Mouse (Mus musculus) cerebellum, postnatal 10 days (tissue): Measurements from ENCODE around the gene Casc4.

Experiments
- DNase-seq, 2 experiments: peaks; one replicate each; pipeline ENCODE4 v3.0.0; 2021; ENCODE audit warnings: mixed read lengths in 2 of 2

Casc4 gene

DNA sequence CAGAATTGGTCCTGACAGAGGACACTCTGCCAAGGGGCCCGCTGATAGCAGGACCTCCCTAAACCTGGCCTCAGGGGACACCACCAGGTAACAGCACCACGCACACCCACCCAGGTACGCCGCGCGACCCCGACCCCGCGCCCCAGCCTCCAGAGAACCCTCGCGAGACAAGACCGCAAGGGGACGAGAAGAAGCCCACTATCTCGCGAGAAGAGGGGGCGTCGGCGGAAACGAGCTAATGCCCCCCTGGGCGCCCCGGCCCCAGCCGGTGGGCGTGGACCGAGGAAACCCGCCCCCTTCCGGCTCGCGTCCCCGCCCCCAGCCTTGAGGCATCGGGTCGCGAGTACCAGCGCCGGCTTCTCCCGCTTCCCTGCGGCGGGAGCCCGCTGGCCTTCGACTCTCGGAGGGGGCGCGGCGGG is at the start of gene Casc4:
TSS of gene Casc4 (plus strand) at position 339 of the 419 bp plus-strand sequence.
- peak; percentile 99 for DNase-seq

- no peak for DNase-seq
Measured at GRCm38 (mm10) chr2:121821787-121822186, 45.0 kb upstream of the Casc4 start.

DNA sequence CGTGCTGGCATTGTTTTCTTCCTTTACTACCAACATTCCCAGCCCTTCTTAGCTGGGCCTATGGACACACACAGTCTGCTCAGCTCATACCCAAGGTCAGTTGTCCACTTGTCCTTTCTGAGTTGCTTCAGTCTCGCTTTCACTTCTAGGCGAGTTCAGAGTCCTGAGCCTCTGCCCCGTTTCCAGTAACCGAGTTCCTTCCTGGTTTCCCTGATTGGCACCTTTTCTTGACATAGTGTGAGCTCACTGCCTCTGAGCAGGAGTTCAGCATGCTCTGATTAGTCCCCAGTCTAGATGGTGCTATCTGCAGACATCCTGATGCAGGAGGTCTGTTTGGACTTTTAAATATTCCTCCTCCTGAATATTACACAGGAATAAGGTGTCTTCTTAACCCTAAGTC is 42.1 kb upstream of the Casc4 start:
- no peak for DNase-seq

DNA sequence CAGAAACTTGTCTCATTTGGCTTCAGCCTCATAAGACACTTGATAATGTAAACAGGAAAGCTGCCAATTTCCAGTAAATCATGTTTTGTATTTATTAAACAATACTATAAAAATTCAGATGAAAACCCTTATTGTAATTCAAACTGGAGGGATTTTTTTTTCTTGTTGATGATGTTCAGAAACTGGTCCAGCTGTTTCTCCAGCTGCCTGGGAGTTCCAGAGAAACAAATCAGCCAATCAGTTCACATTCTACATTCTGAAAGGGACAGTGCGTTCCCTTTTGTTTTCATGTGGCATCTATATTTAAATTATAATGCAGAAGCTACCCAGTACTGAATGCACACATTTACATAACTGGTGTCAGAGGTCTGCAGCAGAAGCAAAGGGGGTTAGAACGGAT is 40.6 kb upstream of the Casc4 start:
- no peak for DNase-seq

GRCm38 (mm10) chr2:121828411-121828810 is 38.4 kb upstream of the Casc4 start:
- no peak for DNase-seq

DNA sequence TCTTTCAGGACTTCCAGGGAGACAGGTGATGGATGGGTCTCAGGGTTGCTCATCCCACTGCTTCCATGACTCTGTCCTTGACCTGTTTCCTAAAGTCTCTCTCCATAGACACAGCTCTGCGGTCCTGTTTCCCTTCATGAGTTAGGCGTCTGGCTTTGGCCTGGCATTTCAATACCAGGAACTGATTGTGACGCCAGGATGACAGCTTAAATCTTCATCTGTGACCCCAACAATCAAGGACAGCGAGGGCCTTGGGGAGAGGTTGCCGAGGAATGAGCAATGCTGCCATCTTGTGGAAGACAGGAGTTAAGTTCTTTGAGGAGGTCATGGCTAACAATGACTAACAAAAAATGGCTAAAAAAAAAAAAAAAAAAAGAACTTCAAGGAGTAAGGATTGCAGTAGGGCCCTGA is 34.3 kb upstream of the Casc4 start:
- peak; percentile 78 to 85 for DNase-seq

GRCm38 (mm10) chr2:121834926-121835325 is 31.8 kb upstream of the Casc4 start:
- no peak for DNase-seq

- no peak for DNase-seq
Measured at GRCm38 (mm10) chr2:121841453-121841852, 25.3 kb upstream of the Casc4 start.

- no peak for DNase-seq
Measured at GRCm38 (mm10) chr2:121842249-121842648, 24.5 kb upstream of the Casc4 start.

DNA sequence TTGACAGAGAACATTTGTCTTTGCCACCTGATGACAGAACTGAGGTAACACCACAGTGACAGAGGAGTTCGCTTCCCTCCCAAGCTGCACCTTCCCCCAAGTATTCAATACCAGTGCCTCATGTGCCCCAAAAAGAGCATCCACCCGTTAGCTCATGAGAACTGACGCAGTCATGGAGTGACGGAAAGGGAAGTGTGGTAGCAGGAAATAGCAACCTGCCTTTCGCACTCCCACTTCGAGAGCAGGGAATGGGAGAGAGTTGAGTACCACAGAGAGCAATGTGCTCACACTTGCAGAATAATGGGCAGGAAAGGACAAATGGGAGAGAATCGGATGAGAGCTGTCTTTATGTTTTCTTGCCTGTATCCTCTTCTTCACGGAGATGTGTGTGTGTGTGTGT is 20.7 kb upstream of the Casc4 start:
- no peak for DNase-seq

DNA sequence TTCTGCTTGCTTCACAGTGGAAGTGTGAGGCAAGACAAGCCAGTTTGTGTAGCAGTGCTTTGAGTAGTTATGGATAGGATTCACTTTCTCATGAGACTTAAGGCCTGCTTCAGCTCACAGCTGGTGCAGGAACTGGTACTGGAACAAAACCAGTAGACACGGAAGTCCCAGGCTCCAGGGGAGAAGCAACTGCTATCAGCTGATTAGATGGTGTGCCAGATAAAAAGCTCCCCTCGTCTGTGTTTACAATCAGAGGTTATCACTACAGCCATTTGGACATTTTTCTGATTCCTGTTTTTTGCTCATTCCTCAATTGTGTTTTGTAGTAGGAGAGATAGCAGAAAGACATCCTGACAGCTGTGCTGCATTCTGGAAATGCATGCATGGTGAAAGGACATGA is 14.7 kb upstream of the Casc4 start:
- DNase-seq, result no peak

DNA sequence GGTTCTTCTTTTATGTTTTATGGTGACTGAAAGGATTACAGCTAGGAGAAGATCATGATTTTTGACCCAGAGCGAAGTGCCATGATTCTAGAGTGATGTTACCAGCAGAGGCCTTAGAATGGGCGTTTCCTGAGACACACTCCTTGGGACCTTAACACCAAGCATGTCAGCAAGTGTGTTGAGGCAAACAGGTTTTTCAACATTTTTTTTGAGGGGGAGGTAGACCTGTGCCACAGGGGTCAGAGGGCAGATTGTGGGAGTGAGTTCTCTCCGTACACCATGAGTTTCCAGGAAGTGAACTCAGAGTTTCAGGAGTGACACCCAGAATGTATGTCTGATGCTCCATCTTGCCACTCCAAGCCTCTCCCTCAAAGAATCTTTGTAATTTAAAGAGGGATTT is 12.8 kb upstream of the Casc4 start:
- no peak for DNase-seq

GRCm38 (mm10) chr2:121859380-121859980 is 7.3 kb upstream of the Casc4 start:
- no peak for DNase-seq

DNA sequence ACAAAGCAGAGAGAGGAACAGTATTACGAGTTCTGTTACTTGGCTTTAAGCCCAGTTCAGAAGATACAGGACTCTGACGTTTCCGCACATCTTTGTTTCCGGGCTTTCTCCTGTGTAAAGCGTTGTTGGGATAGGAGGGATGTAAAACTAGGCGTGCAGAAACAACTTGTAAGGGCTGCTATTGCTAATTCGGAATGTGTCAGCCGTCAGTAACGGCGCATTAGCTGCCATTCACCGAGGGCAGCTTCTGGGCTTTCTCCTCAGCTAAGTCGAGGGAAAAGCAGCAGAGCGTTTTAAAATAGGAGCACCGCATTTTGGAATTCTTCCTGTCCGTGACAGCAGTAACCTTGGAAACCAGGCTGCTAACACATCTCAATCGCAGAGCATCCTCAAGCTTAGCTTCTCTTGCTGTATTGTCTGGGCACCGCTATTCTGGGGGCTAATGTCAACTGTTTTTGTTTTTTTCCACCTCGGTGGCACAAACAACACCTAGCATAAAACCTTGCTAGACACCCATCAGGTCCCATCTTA is 634 bp upstream of the Casc4 start:
- peak in 1 of 2 experiments; percentile 47 for DNase-seq

- DNase-seq, result peak; percentile 67 to 74
Measured at GRCm38 (mm10) chr2:121867051-121867928, 520 bp downstream of the Casc4 start.

GRCm38 (mm10) chr2:121879506-121879905 is 12.7 kb downstream of the Casc4 start:
- DNase-seq, result no peak

GRCm38 (mm10) chr2:121885509-121886106 is 18.8 kb downstream of the Casc4 start:
- DNase-seq, result no peak

DNA sequence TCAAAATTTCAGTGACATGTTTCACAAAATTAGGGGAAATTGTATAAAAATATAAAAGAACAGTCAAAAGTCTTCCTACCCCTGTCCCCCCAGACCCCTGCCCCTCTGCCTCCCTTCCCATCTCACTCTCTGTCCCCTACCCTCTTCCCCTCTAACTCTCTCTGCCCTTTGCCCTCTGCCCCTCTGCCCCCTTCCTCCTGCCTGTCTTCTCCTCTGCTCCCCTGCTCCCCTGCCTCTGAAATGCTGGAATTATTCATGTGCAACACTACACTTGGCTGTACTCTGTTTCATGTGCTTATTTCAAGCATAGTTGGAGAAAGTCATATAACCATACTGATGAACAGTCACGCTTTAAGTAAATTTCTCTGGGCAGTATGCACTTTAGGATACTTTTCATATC is 19.6 kb downstream of the Casc4 start:
- no peak for DNase-seq

- DNase-seq, result no peak
Measured at GRCm38 (mm10) chr2:121888720-121889497, 22.1 kb downstream of the Casc4 start.

DNA sequence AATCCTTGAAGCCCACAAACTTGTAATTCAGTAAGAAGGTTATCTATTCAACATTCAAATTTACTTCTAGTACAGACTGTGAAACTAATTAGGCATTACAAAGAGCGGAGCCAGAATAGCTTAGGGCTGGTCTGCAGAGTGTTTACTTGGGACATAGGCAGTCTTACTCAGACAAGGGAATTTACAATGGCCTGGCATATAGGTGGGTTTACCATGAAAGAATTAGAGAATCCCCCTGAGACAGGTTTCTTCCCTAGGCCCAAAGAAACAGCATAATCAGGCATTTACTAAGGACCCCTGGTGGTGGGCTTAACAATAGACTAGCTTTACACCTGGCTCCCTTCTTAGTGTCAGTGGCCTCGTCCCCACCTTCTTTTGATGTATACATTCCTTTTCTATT is 28.5 kb downstream of the Casc4 start:
- no peak for DNase-seq

GRCm38 (mm10) chr2:121896825-121897224 is 30.1 kb downstream of the Casc4 start:
- no peak for DNase-seq

- DNase-seq, result peak; percentile 12 to 14
Measured at GRCm38 (mm10) chr2:121909975-121910374, 43.2 kb downstream of the Casc4 start.
